Mouse (Mus musculus) heart, embryonic 15.5 days (tissue): ENCODE results near the gene Ccdc22. TPM values are rescaled to one million over a fixed set of nuclear protein-coding genes. Genes with fewer than 3 reads are reported as not detected.

Experiments
- ATAC-seq: fragments of 200-750 bp; cut with Nextera tagmentation; replicated peaks from 2 replicates; pipeline ENCODE4 v1.8.0; 2017; ENCODE audit warnings: low read depth, moderate TSS enrichment; ENCODE audit not compliant: insufficient number of reproducible peaks, insufficient read depth, low FRiP score
- H3K27ac ChIP-seq: fragments of 300-500 bp; sonication (generic); 2 replicates; pipeline ENCODE4 v1.5.1; 2015; ENCODE audit warnings: mild to moderate bottlenecking, inconsistent platforms
- H3K27me3 ChIP-seq: fragments of 300-500 bp; sonication (generic); 2 replicates; pipeline ENCODE4 v1.6.1; 2015; ENCODE audit warnings: inconsistent platforms
- H3K36me3 ChIP-seq: fragments of 300-500 bp; sonication (generic); 2 replicates; pipeline ENCODE4 v1.6.1; 2015; ENCODE audit warnings: mild to moderate bottlenecking, inconsistent platforms
- H3K4me1 ChIP-seq: fragments of 300-500 bp; sonication (generic); replicated peaks from 2 replicates; pipeline ENCODE4 v1.6.1; 2015; ENCODE audit warnings: inconsistent platforms
- H3K4me2 ChIP-seq: fragments of 300-500 bp; sonication (generic); 2 replicates; pipeline ENCODE4 v1.6.1; 2015; ENCODE audit warnings: inconsistent platforms, mild to moderate bottlenecking, moderate library complexity
- H3K4me3 ChIP-seq: fragments of 300-500 bp; sonication (generic); 2 replicates; pipeline ENCODE4 v1.5.1; 2015; ENCODE audit warnings: mild to moderate bottlenecking, inconsistent platforms
- H3K9ac ChIP-seq: fragments of 300-500 bp; sonication (generic); 2 replicates; pipeline ENCODE4 v1.6.1; 2015; ENCODE audit warnings: mild to moderate bottlenecking, inconsistent platforms
- H3K9me3 ChIP-seq: fragments of 300-500 bp; sonication (generic); replicated peaks from 2 replicates; pipeline ENCODE4 v1.6.1; 2016; ENCODE audit warnings: inconsistent platforms
- WGBS: fragments of 180-500 bp; shearing (Covaris S2); methylation state at CpG from one replicate; pipeline ENCODE4 v1.1.7; 2015; ENCODE audit warnings: mixed read lengths; 5-methylcytosine and 5-hydroxymethylcytosine counted together
- polyA plus RNA-seq: library from polyadenylated mRNA; unstranded; fragments of >200 nt; fragmentation: Nextera tagmentation; extraction: Ambion mirVana; gene quantifications from 2 replicates; pipeline ENCODE4 v1.2.1, GENCODE M21; 2015

The Ccdc22 gene
- 16.4 and 21.4 TPM in 2 replicates for polyA plus RNA-seq

GRCm38 (mm10) chrX:7604879-7605574 lies at the start of gene Ccdc22:
Ccdc22 (minus strand) TSS chrX:7605517.
- H3K9ac ChIP-seq: peak within 1 kb of the TSS; percentile 50
- H3K4me1 ChIP-seq: peaks cover 4% of the 10 kb centered on the region; the same call in 1 of the 2 replicates
- WGBS: 18% methylated on average over 28 of the region's 28 CpGs
- H3K27me3 ChIP-seq: no peaks in the 10 kb centered on the region
- H3K4me2 ChIP-seq: peak within 1 kb of the TSS; percentile 57
- H3K36me3 ChIP-seq: no peaks in the 10 kb centered on the region
- H3K4me3 ChIP-seq: peak within 1 kb of the TSS; percentile 61
- no peaks in the 10 kb centered on the region for H3K9me3 ChIP-seq
- peak within 1 kb of the TSS; percentile 47; the same call in 1 of the 2 replicates for H3K27ac ChIP-seq
- peak; percentile 87 for ATAC-seq

DNA sequence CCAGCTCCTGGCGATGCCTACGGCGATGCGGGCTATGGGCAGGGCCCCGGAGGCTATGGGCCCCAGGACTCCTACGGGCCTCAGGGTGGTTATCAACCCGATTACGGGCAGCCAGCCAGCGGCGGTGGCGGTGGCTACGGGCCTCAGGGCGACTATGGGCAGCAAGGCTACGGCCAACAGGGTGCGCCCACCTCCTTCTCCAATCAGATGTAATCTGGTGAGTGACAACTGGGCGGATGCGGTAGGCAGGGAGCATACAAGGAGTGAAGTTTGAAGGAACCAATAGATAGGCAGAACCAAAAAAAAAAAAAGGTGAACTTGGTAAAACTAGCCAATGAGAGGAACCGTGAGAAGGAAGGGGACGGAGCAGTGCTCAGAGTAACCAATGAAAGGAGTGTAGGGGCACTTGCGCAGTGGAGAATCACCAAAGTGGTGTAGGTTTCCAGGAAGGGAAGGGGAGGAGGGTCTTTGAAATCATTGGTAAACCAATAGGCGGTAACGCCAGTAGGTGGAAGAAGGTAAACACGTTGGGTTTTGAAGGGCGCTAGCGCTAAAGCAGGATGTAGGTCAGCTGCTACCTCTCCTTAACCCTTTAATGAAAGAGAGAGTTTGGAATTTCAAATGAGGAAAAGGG lies 43.5 kb upstream of the Ccdc22 start:
- ATAC-seq: peak; percentile 96
- H3K9ac ChIP-seq: peak overlapping the region; percentile 72
- peak overlapping the region; percentile 73 for H3K4me2 ChIP-seq
- H3K27ac ChIP-seq: peak overlapping the region; percentile 87
- H3K9me3 ChIP-seq: no peaks in the 10 kb centered on the region
- peak overlapping the region; percentile 61 for H3K4me3 ChIP-seq
- H3K4me1 ChIP-seq: no peaks in the 10 kb centered on the region
- WGBS: 14% methylated on average over 25 of the region's 25 CpGs
- H3K36me3 ChIP-seq: no peaks in the 10 kb centered on the region
- no peaks in the 10 kb centered on the region for H3K27me3 ChIP-seq

DNA sequence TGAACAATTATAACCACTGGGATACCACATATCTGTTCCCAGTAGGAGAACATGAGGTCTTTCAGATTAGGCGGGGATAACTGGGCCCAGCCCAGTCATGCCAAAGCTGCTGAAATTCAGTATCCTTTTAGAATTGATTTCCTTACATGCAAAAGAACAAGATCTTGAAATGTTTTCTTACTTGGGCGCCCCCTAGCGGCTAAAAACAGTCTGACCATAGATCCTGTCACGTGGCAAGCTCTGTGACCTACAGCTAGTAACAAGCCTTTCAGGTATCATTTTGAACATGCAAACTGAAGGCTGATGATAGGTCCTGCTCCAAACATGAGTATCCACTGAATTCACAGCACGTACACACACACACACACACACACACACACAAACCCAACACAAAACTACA lies 40.0 kb upstream of the Ccdc22 start:
- no peak overlapping the region for H3K9ac ChIP-seq
- H3K27ac ChIP-seq: no peak overlapping the region
- WGBS: 11% methylated on average over 5 of the region's 5 CpGs
- no peak overlapping the region for H3K4me2 ChIP-seq
- no peaks in the 10 kb centered on the region for H3K36me3 ChIP-seq
- no peaks in the 10 kb centered on the region for H3K9me3 ChIP-seq
- H3K27me3 ChIP-seq: peaks cover 6% of the 10 kb centered on the region; the same call in 1 of the 2 replicates
- H3K4me1 ChIP-seq: no peaks in the 10 kb centered on the region
- no peak overlapping the region for H3K4me3 ChIP-seq
- no peak for ATAC-seq

- H3K4me2 ChIP-seq: no peak overlapping the region
- ATAC-seq: no peak
- H3K9me3 ChIP-seq: no peaks in the 10 kb centered on the region
- no peak overlapping the region for H3K27ac ChIP-seq
- peaks cover 6% of the 10 kb centered on the region; the same call in 1 of the 2 replicates for H3K27me3 ChIP-seq
- no peak overlapping the region for H3K4me3 ChIP-seq
- H3K9ac ChIP-seq: no peak overlapping the region
- no peaks in the 10 kb centered on the region for H3K36me3 ChIP-seq
- WGBS: 29% methylated on average over 12 of the region's 12 CpGs
- no peaks in the 10 kb centered on the region for H3K4me1 ChIP-seq
Observed at GRCm38 (mm10) chrX:7640785-7641184, 35.5 kb upstream of the Ccdc22 start.

- no peak for ATAC-seq
- no peak overlapping the region for H3K9ac ChIP-seq
- peaks cover 6% of the 10 kb centered on the region; the same call in 1 of the 2 replicates for H3K27me3 ChIP-seq
- no peaks in the 10 kb centered on the region for H3K9me3 ChIP-seq
- H3K27ac ChIP-seq: no peak overlapping the region
- H3K4me3 ChIP-seq: no peak overlapping the region
- H3K4me2 ChIP-seq: no peak overlapping the region
- no peaks in the 10 kb centered on the region for H3K36me3 ChIP-seq
- no peaks in the 10 kb centered on the region for H3K4me1 ChIP-seq
- WGBS: 22% methylated on average over 13 of the region's 13 CpGs
Observed at GRCm38 (mm10) chrX:7639536-7640325, 34.4 kb upstream of the Ccdc22 start.

DNA sequence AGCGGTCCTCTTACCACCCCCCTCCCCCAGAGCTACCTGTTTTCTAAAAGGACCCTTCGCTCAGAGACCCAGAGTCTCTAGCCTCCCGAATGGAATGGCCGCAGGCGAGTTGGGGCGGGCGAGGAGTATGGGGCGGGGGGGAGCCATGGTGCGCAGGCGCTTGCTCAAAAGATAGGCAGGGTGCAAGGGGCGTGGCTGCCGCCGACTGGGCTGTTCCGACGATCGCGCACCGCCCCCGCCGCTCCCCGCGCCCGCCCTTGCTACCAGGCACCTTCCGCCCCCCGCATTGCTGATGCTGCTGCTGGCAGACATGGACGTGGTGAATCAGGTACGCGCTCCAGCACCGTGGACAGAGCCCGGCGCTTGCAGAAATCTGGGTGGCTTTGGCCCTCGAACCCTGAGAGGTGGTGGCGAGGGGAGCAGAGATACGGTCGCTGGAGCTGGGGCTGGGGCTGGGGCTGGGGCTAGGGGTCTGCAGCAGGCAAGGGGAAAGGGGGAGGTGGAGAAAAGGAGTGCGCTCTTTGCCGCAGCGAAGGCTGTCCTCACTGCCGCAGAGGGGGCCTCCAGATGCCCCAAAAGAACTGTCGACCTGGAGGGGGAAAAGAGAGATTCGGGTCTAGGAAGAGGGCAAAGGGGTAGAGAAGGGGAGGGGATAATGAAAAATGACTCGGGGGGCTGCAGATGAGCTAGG lies 33.2 kb upstream of the Ccdc22 start, which contains the start of gene Syp:
Syp (plus strand) TSS at position 71 of the 691 bp plus-strand sequence.
- WGBS: 10% methylated on average over 38 of the region's 42 CpGs
- Histone ChIP-seq H3K9ac (no peak within 1 kb of the TSS), H3K4me1 (no peaks in the 10 kb centered on the region), H3K36me3 (no peaks in the 10 kb centered on the region), H3K4me2 (peak within 1 kb of the TSS; percentile 53), H3K27me3 (peaks cover 6% of the 10 kb centered on the region; the same call in 1 of the 2 replicates), H3K9me3 (no peaks in the 10 kb centered on the region), H3K4me3 (peak within 1 kb of the TSS; percentile 33), H3K27ac (no peak within 1 kb of the TSS)
- ATAC-seq: peak; percentile 64; the same call in 1 of the 2 replicates

GRCm38 (mm10) chrX:7635101-7635500 lies 29.8 kb upstream of the Ccdc22 start:
- no peak overlapping the region for H3K4me2 ChIP-seq
- H3K4me1 ChIP-seq: no peaks in the 10 kb centered on the region
- 36% methylated on average over 3 of the region's 3 CpGs for whole genome bisulfite sequencing
- H3K36me3 ChIP-seq: no peaks in the 10 kb centered on the region
- H3K9ac ChIP-seq: no peak overlapping the region
- H3K9me3 ChIP-seq: no peaks in the 10 kb centered on the region
- no peak overlapping the region for H3K4me3 ChIP-seq
- ATAC-seq: no peak
- no peak overlapping the region for H3K27ac ChIP-seq
- no peaks in the 10 kb centered on the region for H3K27me3 ChIP-seq

GRCm38 (mm10) chrX:7632560-7632959 lies 27.2 kb upstream of the Ccdc22 start:
- no peak overlapping the region for H3K27ac ChIP-seq
- H3K36me3 ChIP-seq: no peaks in the 10 kb centered on the region
- H3K9ac ChIP-seq: no peak overlapping the region
- H3K27me3 ChIP-seq: no peaks in the 10 kb centered on the region
- ATAC-seq: no peak
- no peak overlapping the region for H3K4me3 ChIP-seq
- WGBS: 79% methylated on average over 6 of the region's 6 CpGs
- no peaks in the 10 kb centered on the region for H3K4me1 ChIP-seq
- no peak overlapping the region for H3K4me2 ChIP-seq
- no peaks in the 10 kb centered on the region for H3K9me3 ChIP-seq

GRCm38 (mm10) chrX:7617889-7618551 lies 12.7 kb upstream of the Ccdc22 start:
- H3K4me1 ChIP-seq: no peaks in the 10 kb centered on the region
- WGBS: 73% methylated on average over 12 of the region's 12 CpGs
- H3K27me3 ChIP-seq: no peaks in the 10 kb centered on the region
- no peak overlapping the region for H3K4me2 ChIP-seq
- no peaks in the 10 kb centered on the region for H3K36me3 ChIP-seq
- no peak for ATAC-seq
- H3K9ac ChIP-seq: no peak overlapping the region
- no peaks in the 10 kb centered on the region for H3K9me3 ChIP-seq
- no peak overlapping the region for H3K27ac ChIP-seq
- no peak overlapping the region for H3K4me3 ChIP-seq

DNA sequence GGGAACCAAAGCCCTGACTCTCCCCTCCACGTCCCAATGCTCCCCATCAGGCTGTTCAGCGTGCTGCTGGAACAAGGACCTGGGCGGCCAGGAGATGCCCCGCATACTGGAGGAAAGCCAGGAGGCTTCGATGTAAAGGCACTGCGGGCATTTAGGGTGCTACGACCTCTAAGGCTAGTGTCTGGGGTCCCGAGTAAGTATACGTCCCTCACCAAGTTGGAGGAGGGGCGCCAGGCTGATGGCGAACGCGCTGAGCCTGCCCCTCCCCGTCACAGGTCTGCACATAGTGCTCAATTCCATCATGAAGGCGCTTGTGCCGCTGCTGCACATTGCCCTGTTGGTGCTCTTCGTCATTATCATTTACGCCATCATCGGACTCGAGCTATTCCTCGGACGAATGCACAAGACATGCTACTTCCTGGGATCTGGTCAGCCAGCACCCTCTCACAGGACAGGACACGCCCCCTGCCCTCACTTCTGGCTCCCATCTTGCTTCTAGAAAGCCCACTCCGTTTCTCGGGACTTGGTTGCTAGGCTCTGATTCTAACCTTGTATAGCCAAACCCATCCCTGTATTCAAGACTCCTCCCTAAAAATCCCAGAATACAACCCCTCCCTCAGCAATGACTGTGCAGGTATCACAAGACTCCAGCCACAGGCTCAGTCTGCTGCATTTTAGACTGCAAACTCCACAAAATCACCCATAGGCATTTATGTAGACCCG lies 5.4 kb upstream of the Ccdc22 start:
- no peaks in the 10 kb centered on the region for H3K9me3 ChIP-seq
- peak overlapping the region; percentile 48 for H3K4me3 ChIP-seq
- H3K4me1 ChIP-seq: no peaks in the 10 kb centered on the region
- no peaks in the 10 kb centered on the region for H3K27me3 ChIP-seq
- H3K36me3 ChIP-seq: no peaks in the 10 kb centered on the region
- 18% methylated on average over 26 of the region's 26 CpGs for WGBS
- H3K4me2 ChIP-seq: peak overlapping the region; percentile 78
- H3K9ac ChIP-seq: 0 out of 2 replicates have a peak overlapping the region, but pooled peaks have one; percentile 21
- no peak overlapping the region for H3K27ac ChIP-seq
- ATAC-seq: no peak
